8 mouse cellular contexts compared by ENCODE assay signal in the genomic region with DNA sequence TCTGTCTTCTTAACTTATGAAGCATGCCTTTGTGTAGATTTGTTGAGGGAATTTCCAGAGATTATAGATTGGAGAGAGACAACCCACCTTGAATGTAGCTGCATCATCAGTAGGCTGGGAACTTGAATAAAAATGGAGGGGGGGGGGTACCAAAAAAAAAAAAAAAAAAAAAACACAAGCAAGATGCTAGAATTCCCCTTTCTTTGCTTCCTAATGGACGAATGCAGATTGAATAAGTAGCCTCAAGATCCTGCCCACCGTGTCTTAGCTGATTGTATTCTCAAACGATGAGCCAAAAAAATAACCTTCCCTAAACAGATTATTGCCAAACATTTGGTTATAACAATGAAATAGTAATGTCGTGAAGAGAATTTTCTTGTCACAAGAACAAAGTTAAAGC. TPM values are rescaled to one million over a fixed set of nuclear protein-coding genes. Genes with fewer than 3 reads are reported as not detected.
DNase-seq lines count a peak whose midpoint lies in the region; ATAC-seq and TF ChIP-seq lines count a peak whose summit lies in the region.

No protein-coding gene starts in this region.

- H3K4me1 ChIP-seq in heart, postnatal 0 days (ENCODE audit: control insufficient read depth, insufficient read depth), result 0 out of 2 replicates have a peak, but pooled peaks cover 4% of the 10 kb centered on the region
- peaks cover 6% of the 10 kb centered on the region for H3K4me1 ChIP-seq in bone marrow macrophage, adult 2 months (ENCODE audit: control insufficient read depth, insufficient read depth, low read length)
- H3K4me1 ChIP-seq in hindbrain, embryonic 13.5 days (replicated peaks), result peaks cover 13% of the 10 kb centered on the region
- peaks cover 8% of the 10 kb centered on the region; the same call in 1 of the 2 replicates for H3K4me1 ChIP-seq in midbrain, embryonic 12.5 days

- H3K27me3 ChIP-seq in heart, postnatal 0 days (ENCODE audit: control insufficient read depth, insufficient read depth, low read length), result no peaks in the 10 kb centered on the region
- no peaks in the 10 kb centered on the region for H3K27me3 ChIP-seq in hindbrain, embryonic 13.5 days
- H3K27me3 ChIP-seq in midbrain, embryonic 12.5 days, result peaks cover 7% of the 10 kb centered on the region; the same call in 1 of the 2 replicates

- no peak for TF ChIP-seq CTCF in heart, postnatal 0 days (IDR thresholded peaks at IDR 0.05; ENCODE audit: low read depth)
- no peak for TF ChIP-seq CTCF in bone marrow macrophage, adult 2 months (IDR thresholded peaks at IDR 0.05; ENCODE audit: low read depth, low read length)

- TF ChIP-seq EP300 in heart, postnatal 0 days (IDR thresholded peaks at IDR 0.05; ENCODE audit: low read depth), result no peak

- no peak for TF ChIP-seq POLR2A in bone marrow macrophage, adult 2 months (IDR thresholded peaks at IDR 0.05; ENCODE audit: borderline replicate concordance, low read depth, low read length)

- H3K4me2 ChIP-seq in heart, postnatal 0 days (ENCODE audit: low read depth, low read length), result peak overlapping the region; percentile 77
- H3K4me2 ChIP-seq in hindbrain, embryonic 13.5 days, result peak overlapping the region; percentile 73
- peak overlapping the region; percentile 83 for H3K4me2 ChIP-seq in midbrain, embryonic 12.5 days (replicated peaks)

- H3K36me3 ChIP-seq in heart, postnatal 0 days (replicated peaks; ENCODE audit: control insufficient read depth, insufficient read depth, low read length), result no peaks in the 10 kb centered on the region
- peaks cover 15% of the 10 kb centered on the region for H3K36me3 ChIP-seq in hindbrain, embryonic 13.5 days
- no peaks in the 10 kb centered on the region for H3K36me3 ChIP-seq in midbrain, embryonic 12.5 days

- H3K27ac ChIP-seq in heart, postnatal 0 days (ENCODE audit: low read depth), result no peak overlapping the region
- H3K27ac ChIP-seq in bone marrow macrophage, adult 2 months (ENCODE audit: insufficient read depth, low read depth, low read length), result no peak overlapping the region
- peak overlapping the region; percentile 98 for H3K27ac ChIP-seq in hindbrain, embryonic 13.5 days
- peak overlapping the region; percentile 96 for H3K27ac ChIP-seq in midbrain, embryonic 12.5 days (replicated peaks)

- no peak for ATAC-seq in heart, postnatal 0 days (ENCODE audit: insufficient read depth, low read depth)
- no peak for ATAC-seq in hindbrain, embryonic 13.5 days (ENCODE audit: low FRiP score)
- no peak for ATAC-seq in midbrain, embryonic 12.5 days (ENCODE audit: low FRiP score, low read depth)

- 28% methylated on average over 4 of the region's 4 CpGs for WGBS in heart, postnatal 0 days
- WGBS in hindbrain, embryonic 13.5 days, result 21% methylated on average over 4 of the region's 4 CpGs
- WGBS in midbrain, embryonic 12.5 days, result 33% methylated on average over 4 of the region's 4 CpGs

- H3K9ac ChIP-seq in heart, postnatal 0 days (replicated peaks; ENCODE audit: low read depth, low read length), result peak overlapping the region; percentile 51
- H3K9ac ChIP-seq in hindbrain, embryonic 13.5 days, result peak overlapping the region; percentile 74
- peak overlapping the region; percentile 84 for H3K9ac ChIP-seq in midbrain, embryonic 12.5 days (replicated peaks)

- peak overlapping the region; percentile 58 for H3K4me3 ChIP-seq in heart, postnatal 0 days (ENCODE audit: low read depth, low read length)
- H3K4me3 ChIP-seq in bone marrow macrophage, adult 2 months (ENCODE audit: insufficient read depth, low read length), result peak overlapping the region; percentile 82
- peak overlapping the region; percentile 69 for H3K4me3 ChIP-seq in hindbrain, embryonic 13.5 days
- peak overlapping the region; percentile 71 for H3K4me3 ChIP-seq in midbrain, embryonic 12.5 days

- DNase-seq in heart, postnatal 0 days (ENCODE audit: low spot score), result no peak
- DNase-seq in heart, postnatal 4 days, result no peak
- DNase-seq in retina, embryonic 14.5 days (ENCODE audit: low spot score), result no peak
- DNase-seq in spleen, postnatal 10 days (ENCODE audit: low spot score in 2 of 2), result no peak
- no peak for DNase-seq in left cerebral cortex, adult 8-10 months (ENCODE audit: low spot score in 2 of 2)

- H3K9me3 ChIP-seq in heart, postnatal 0 days (replicated peaks; ENCODE audit: control insufficient read depth, low read length), result no peaks in the 10 kb centered on the region
- H3K9me3 ChIP-seq in hindbrain, embryonic 13.5 days, result no peaks in the 10 kb centered on the region
- no peaks in the 10 kb centered on the region for H3K9me3 ChIP-seq in midbrain, embryonic 12.5 days

RNA-seq across cellular contexts. Expression of gene Nupr1l, which starts 0.6 kb away (rescaled TPM):
- 0.08 and 0.38 TPM in 2 replicates for total RNA-seq in heart, postnatal 0 days (2014; rRNA removed; ENCODE audit: low replicate concordance)
- polyA plus RNA-seq in heart, postnatal 0 days (2015; fragmentation: Nextera tagmentation; extraction: Ambion mirVana), result 2.7 and 3.5 TPM in 2 replicates
- 1 to 10 TPM in 1 of 2 experiments, not detected in 1; 1.9 TPM for total RNA-seq in heart, postnatal 4 days (2021)
- 2.9 and 4.5 TPM in 2 replicates for polyA plus RNA-seq in bone marrow macrophage, adult 2 months (2012; ENCODE audit: insufficient read depth, insufficient read length, missing spikeins)
- 7.4 and 7.7 TPM in 2 replicates for polyA plus RNA-seq in hindbrain, embryonic 13.5 days (2015; fragmentation: Nextera tagmentation; extraction: Ambion mirVana)
- polyA plus RNA-seq in midbrain, embryonic 12.5 days (2016; fragmentation: Nextera tagmentation; extraction: Ambion mirVana), result 6.2 and 9.8 TPM in 2 replicates
- total RNA-seq in left cerebral cortex, adult 8-10 months (2022), result 1 to 10 TPM; 2.5 to 3.5 (median 3.2) TPM

RNA-seq across cellular contexts. Expression of gene Phkg1, which starts 9.4 kb away (rescaled TPM):
- 3.1 and 9.6 TPM in 2 replicates for total RNA-seq in heart, postnatal 0 days (2014; rRNA removed; ENCODE audit: low replicate concordance)
- polyA plus RNA-seq in heart, postnatal 0 days (2015; fragmentation: Nextera tagmentation; extraction: Ambion mirVana), result 2.5 and 3.4 TPM in 2 replicates
- total RNA-seq in heart, postnatal 4 days (2021), result 1 to 10 TPM; 2.8 to 3.1 TPM
- 0.29 and 0.51 TPM in 2 replicates for polyA plus RNA-seq in bone marrow macrophage, adult 2 months (2012; ENCODE audit: insufficient read depth, insufficient read length, missing spikeins)
- 0.30 and 0.40 TPM in 2 replicates for polyA plus RNA-seq in hindbrain, embryonic 13.5 days (2015; fragmentation: Nextera tagmentation; extraction: Ambion mirVana)
- polyA plus RNA-seq in midbrain, embryonic 12.5 days (2016; fragmentation: Nextera tagmentation; extraction: Ambion mirVana), result 0.18 and 0.22 TPM in 2 replicates
- 10 to 100 TPM; 16.7 to 20.4 (median 17.8) TPM for total RNA-seq in left cerebral cortex, adult 8-10 months (2022)

RNA-seq across cellular contexts. Expression of gene Zbed5, which starts 12.3 kb away (rescaled TPM):
- total RNA-seq in heart, postnatal 0 days (2014; rRNA removed; ENCODE audit: low replicate concordance), result 0.27 and 1.4 TPM in 2 replicates
- 1.4 and 1.5 TPM in 2 replicates for polyA plus RNA-seq in heart, postnatal 0 days (2015; fragmentation: Nextera tagmentation; extraction: Ambion mirVana)
- 1 to 10 TPM; 1.2 to 1.3 TPM for total RNA-seq in heart, postnatal 4 days (2021)
- polyA plus RNA-seq in bone marrow macrophage, adult 2 months (2012; ENCODE audit: insufficient read depth, insufficient read length, missing spikeins), result 0.95 TPM in 1 of 2 replicates, not detected in the other
- 14.6 and 15.1 TPM in 2 replicates for polyA plus RNA-seq in hindbrain, embryonic 13.5 days (2015; fragmentation: Nextera tagmentation; extraction: Ambion mirVana)
- 7.9 and 9.1 TPM in 2 replicates for polyA plus RNA-seq in midbrain, embryonic 12.5 days (2016; fragmentation: Nextera tagmentation; extraction: Ambion mirVana)
- 1 to 10 TPM; 6.9 to 9.6 (median 7.9) TPM for total RNA-seq in left cerebral cortex, adult 8-10 months (2022)

RNA-seq across cellular contexts. Expression of gene Chchd2, which starts 20.5 kb away (rescaled TPM):
- total RNA-seq in heart, postnatal 0 days (2014; rRNA removed; ENCODE audit: low replicate concordance), result 2,460 and 2,937 TPM in 2 replicates
- polyA plus RNA-seq in heart, postnatal 0 days (2015; fragmentation: Nextera tagmentation; extraction: Ambion mirVana), result 1,505 and 1,584 TPM in 2 replicates
- 100 to 1,000 TPM; 757 to 792 TPM for total RNA-seq in heart, postnatal 4 days (2021)
- polyA plus RNA-seq in bone marrow macrophage, adult 2 months (2012; ENCODE audit: insufficient read depth, insufficient read length, missing spikeins), result 253 and 308 TPM in 2 replicates
- polyA plus RNA-seq in hindbrain, embryonic 13.5 days (2015; fragmentation: Nextera tagmentation; extraction: Ambion mirVana), result 858 and 885 TPM in 2 replicates
- polyA plus RNA-seq in midbrain, embryonic 12.5 days (2016; fragmentation: Nextera tagmentation; extraction: Ambion mirVana), result 747 and 763 TPM in 2 replicates
- 100 to 1,000 TPM; 416 to 428 (median 423) TPM for total RNA-seq in left cerebral cortex, adult 8-10 months (2022)

RNA-seq across cellular contexts. Expression of gene Vkorc1l1, which starts 34.0 kb away (rescaled TPM):
- 17.4 and 30.8 TPM in 2 replicates for total RNA-seq in heart, postnatal 0 days (2014; rRNA removed; ENCODE audit: low replicate concordance)
- 7.3 and 8.4 TPM in 2 replicates for polyA plus RNA-seq in heart, postnatal 0 days (2015; fragmentation: Nextera tagmentation; extraction: Ambion mirVana)
- 10 to 100 TPM; 22.6 TPM for total RNA-seq in heart, postnatal 4 days (2021)
- 16.5 and 17.7 TPM in 2 replicates for polyA plus RNA-seq in bone marrow macrophage, adult 2 months (2012; ENCODE audit: insufficient read depth, insufficient read length, missing spikeins)
- 31.1 and 32.5 TPM in 2 replicates for polyA plus RNA-seq in hindbrain, embryonic 13.5 days (2015; fragmentation: Nextera tagmentation; extraction: Ambion mirVana)
- 40.7 and 41.8 TPM in 2 replicates for polyA plus RNA-seq in midbrain, embryonic 12.5 days (2016; fragmentation: Nextera tagmentation; extraction: Ambion mirVana)
- 10 to 100 TPM; 45.5 to 56.9 (median 50.1) TPM for total RNA-seq in left cerebral cortex, adult 8-10 months (2022)

Comparison
In these comparisons a context has a peak if more than half of its experiments do, and no peak if none do; other contexts are left out.
1. H3K27ac ChIP-seq: peak in hindbrain, embryonic 13.5 days (single experiment) and midbrain, embryonic 12.5 days (single experiment); none in heart, postnatal 0 days (single experiment) and bone marrow macrophage, adult 2 months (single experiment).
2. Peak in every context shown above with its lines, with median percentiles within 50 percentile points of each other: H3K4me2 ChIP-seq, H3K4me3 ChIP-seq and H3K9ac ChIP-seq.